Mouse (Mus musculus): Measurements from ENCODE around the gene Eln.

- TF ChIP-seq CTCF (IDR thresholded peaks at IDR 0.05; ENCODE audit: low read depth, low read length) (no peak), GATA1 (IDR thresholded peaks at IDR 0.05; ENCODE audit: borderline replicate concordance, low read length) (no peak)
These were observed 12.2 kb downstream of the Eln start for GRCm38 (mm10) chr5:134734920-134735319.
